Mouse (Mus musculus) CH12.LX (cell line): Measurements from ENCODE around the gene Rer1. TPM values are rescaled to one million over a fixed set of nuclear protein-coding genes. Genes with fewer than 3 reads are reported as not detected.

Source experiments
- DNase-seq: peaks from one replicate; pipeline ENCODE4 v3.0.0-alpha.2; 2013; ENCODE audit errors: extremely low read depth
- H3K27ac ChIP-seq: 2 replicates; pipeline ENCODE4 v1.5.1; 2012; ENCODE audit warnings: low read depth, mild to moderate bottlenecking, control low read depth, moderate library complexity; ENCODE audit not compliant: insufficient read depth
- H3K27me3 ChIP-seq: replicated peaks from 2 replicates; pipeline ENCODE3; 2012; ENCODE audit warnings: inconsistent platforms
- H3K36me3 ChIP-seq, 2 experiments: replicated peaks in 1 of 2; 2 replicates each; pipeline versions ENCODE3 to v1.6.1; 2012; ENCODE audit warnings: inconsistent platforms in 1 of 2, low read length in 1 of 2, mild to moderate bottlenecking in 1 of 2, mixed read lengths in 1 of 2, moderate library complexity in 1 of 2; ENCODE audit not compliant: control insufficient read depth in 1 of 2, insufficient read depth in 1 of 2
- H3K4me1 ChIP-seq, 2 experiments: 2 replicates each; pipeline ENCODE4 v1.6.1; 2012; ENCODE audit warnings: inconsistent platforms in 1 of 2, moderate library complexity in 1 of 2; ENCODE audit not compliant: insufficient read depth in 2 of 2, control insufficient read depth in 1 of 2
- H3K4me2 ChIP-seq: 2 replicates; pipeline ENCODE4 v1.6.1; 2012; ENCODE audit warnings: low read depth, mild to moderate bottlenecking, control low read depth; ENCODE audit not compliant: poor library complexity, insufficient read depth, severe bottlenecking
- H3K4me3 ChIP-seq, 3 experiments: fragments of 150-350 bp in 1 of 3; sonication (generic) in 1 of 3; replicated peaks in 1 of 3; 2 replicates each; pipeline versions ENCODE3 to v1.5.1; 2011 to 2012; ENCODE audit warnings: low read depth in 2 of 3, low read length in 2 of 3, mild to moderate bottlenecking in 2 of 3, moderate library complexity in 2 of 3, control low read depth in 1 of 3, improper control_type of control experiment in 1 of 3, inconsistent platforms in 1 of 3, mixed read lengths in 1 of 3; ENCODE audit not compliant: poor library complexity in 1 of 3
- H3K79me2 ChIP-seq: replicated peaks from 2 replicates; pipeline ENCODE4 v1.6.1; 2012; ENCODE audit warnings: mild to moderate bottlenecking, moderate library complexity; ENCODE audit not compliant: control insufficient read depth, poor library complexity, insufficient read depth, severe bottlenecking; ENCODE audit errors: extremely low read depth
- H3K9ac ChIP-seq: 2 replicates; pipeline ENCODE4 v1.6.1; 2012; ENCODE audit warnings: low read depth, mild to moderate bottlenecking, control low read depth, moderate library complexity; ENCODE audit not compliant: insufficient read depth
- H3K9me3 ChIP-seq: replicated peaks from 2 replicates; pipeline ENCODE3; 2012; ENCODE audit warnings: low read length, inconsistent platforms, mixed read lengths
- CHD1 ChIP-seq: IDR thresholded peaks from 2 replicates; pipeline ENCODE4 v1.6.1; 2012; ENCODE audit warnings: low read depth, low read length, improper control_type of control experiment, inconsistent platforms
- CTCF ChIP-seq, 2 experiments: IDR thresholded peaks in 1 of 2; conservative IDR thresholded peaks in 1 of 2; 2 replicates each; pipeline ENCODE4 v1.5.1; 2011 to 2012; ENCODE audit warnings: low read depth in 2 of 2, low read length in 2 of 2, improper control_type of control experiment in 1 of 2, inconsistent platforms in 1 of 2, mild to moderate bottlenecking in 1 of 2, moderate library complexity in 1 of 2
- ELF1 ChIP-seq: IDR thresholded peaks from 2 replicates; pipeline ENCODE4 v1.6.1; 2014; ENCODE audit warnings: low read depth, mild to moderate bottlenecking, inconsistent platforms, low read length, improper control_type of control experiment
- ETS1 ChIP-seq: conservative IDR thresholded peaks from 2 replicates; pipeline ENCODE4 v1.6.1; 2012; ENCODE audit warnings: low read depth, mild to moderate bottlenecking, inconsistent platforms, low read length, improper control_type of control experiment, moderate library complexity
- IRF4 ChIP-seq: IDR thresholded peaks from 2 replicates; pipeline ENCODE4 v1.6.1; 2014; ENCODE audit warnings: low read depth, mild to moderate bottlenecking, inconsistent platforms, low read length, improper control_type of control experiment
- MAFK ChIP-seq: IDR thresholded peaks from 2 replicates; pipeline ENCODE4 v1.6.1; 2011; ENCODE audit warnings: low read length, improper control_type of control experiment; ENCODE audit not compliant: insufficient replicate concordance
- MAX ChIP-seq: IDR thresholded peaks from 2 replicates; pipeline ENCODE4 v1.6.1; 2011; ENCODE audit warnings: low read length, improper control_type of control experiment
- NELFE ChIP-seq: IDR thresholded peaks from 2 replicates; pipeline ENCODE4 v1.6.1; 2011; ENCODE audit warnings: low read depth, low read length, improper control_type of control experiment
- NRF1 ChIP-seq: IDR thresholded peaks from 2 replicates; pipeline ENCODE4 v1.6.1; 2014; ENCODE audit warnings: low read depth, mild to moderate bottlenecking, inconsistent platforms, low read length, improper control_type of control experiment, moderate library complexity
- PAX5 ChIP-seq: IDR thresholded peaks from 2 replicates; pipeline ENCODE4 v1.6.1; 2012; ENCODE audit warnings: low read length, inconsistent platforms, mixed read lengths
- POLR2A ChIP-seq: IDR thresholded peaks from 2 replicates; pipeline ENCODE4 v1.6.1; 2011; ENCODE audit warnings: low read depth, mild to moderate bottlenecking, improper control_type of control experiment, low read length
- RAD21 ChIP-seq: IDR thresholded peaks from 2 replicates; pipeline ENCODE4 v1.6.1; 2011; ENCODE audit warnings: low read depth, mild to moderate bottlenecking, low read length, improper control_type of control experiment, moderate library complexity
- TCF12 ChIP-seq: IDR thresholded peaks from 2 replicates; pipeline ENCODE4 v1.6.1; 2014; ENCODE audit warnings: low read depth, mild to moderate bottlenecking, inconsistent platforms, low read length, improper control_type of control experiment
- USF2 ChIP-seq: conservative IDR thresholded peaks from 2 replicates; pipeline ENCODE4 v1.6.1; 2011; ENCODE audit warnings: low read depth, low read length, improper control_type of control experiment
- ZC3H11A ChIP-seq: IDR thresholded peaks from 2 replicates; pipeline ENCODE4 v1.6.1; 2012; ENCODE audit warnings: low read depth, mild to moderate bottlenecking, inconsistent platforms, low read length, improper control_type of control experiment
- ZKSCAN1 ChIP-seq: IDR thresholded peaks from 2 replicates; pipeline ENCODE4 v1.6.1; 2012; ENCODE audit warnings: low read depth, inconsistent platforms, low read length, improper control_type of control experiment, borderline replicate concordance
- ZMIZ1 ChIP-seq: IDR thresholded peaks from 2 replicates; pipeline ENCODE4 v1.6.1; 2012; ENCODE audit warnings: low read depth, mild to moderate bottlenecking, inconsistent platforms, low read length, improper control_type of control experiment
- dilution Hi-C: fragments of 300-500 bp; cut with MboI; formaldehyde crosslinking; loops from 2 replicates; pipeline ENCODE4 v1.14.3; 2020; ENCODE audit warnings: low sequenced_read_pairs; ENCODE audit not compliant: extremely low pct_unique_long_range_greater_than_20kb, extremely low pct_ligation_motif_present
- in situ Hi-C: fragments of 300-500 bp; cut with MboI; formaldehyde crosslinking; loops from 3 replicates; pipeline ENCODE4 v1.14.3; 2019; ENCODE audit warnings: low sequenced_read_pairs, low pct_ligation_motif_present, low pct_unique_long_range_greater_than_20kb, mixed read lengths
- polyA plus RNA-seq: library from polyadenylated mRNA; unstranded; fragments of >175 nt; gene quantifications from 2 replicates; pipeline ENCODE4 v1.2.1, GENCODE M21; 2012; ENCODE audit warnings: low read depth; ENCODE audit not compliant: insufficient read length
- total RNA-seq, 2 experiments: library from RNA; depleted of rRNA; stranded (reverse); fragments of 300-350 nt in 1 of 2; fragments of >200 nt in 1 of 2; gene quantifications; 2 replicates each; pipeline ENCODE4 v1.2.3; 2012 to 2014

The Rer1 gene
- total and polyA plus RNA-seq, 3 experiments, result 126 to 221 (median 135) TPM

GRCm38 (mm10) chr4:155063895-155064294 is 22.3 kb downstream of the Rer1 start:
- no peak overlapping the region for H3K9ac ChIP-seq
- H3K27me3 ChIP-seq, result peaks cover 54% of the 10 kb centered on the region
- H3K79me2 ChIP-seq, result 0 out of 2 replicates have a peak, but pooled peaks cover 3% of the 10 kb centered on the region
- H3K27ac ChIP-seq, result no peak overlapping the region
- DNase-seq, result no peak
- no peaks in the 10 kb centered on the region for H3K9me3 ChIP-seq
- no peak overlapping the region for H3K4me3 ChIP-seq
- H3K4me1 ChIP-seq, result peaks cover 4 to 21% of the 10 kb centered on the region in 2 experiments; a peak in 3 of 4 replicates
- dilution Hi-C loops, result no loop called here
- H3K36me3 ChIP-seq, result peaks cover 7 to 10% of the 10 kb centered on the region in 2 experiments
- TF ChIP-seq USF2 (no peak), ETS1 (no peak), NELFE (no peak)
- TF ChIP-seq, all 38 proteins: peak for 0
- H3K4me2 ChIP-seq, result no peak overlapping the region
- in situ Hi-C loops, result no loop called here

DNA sequence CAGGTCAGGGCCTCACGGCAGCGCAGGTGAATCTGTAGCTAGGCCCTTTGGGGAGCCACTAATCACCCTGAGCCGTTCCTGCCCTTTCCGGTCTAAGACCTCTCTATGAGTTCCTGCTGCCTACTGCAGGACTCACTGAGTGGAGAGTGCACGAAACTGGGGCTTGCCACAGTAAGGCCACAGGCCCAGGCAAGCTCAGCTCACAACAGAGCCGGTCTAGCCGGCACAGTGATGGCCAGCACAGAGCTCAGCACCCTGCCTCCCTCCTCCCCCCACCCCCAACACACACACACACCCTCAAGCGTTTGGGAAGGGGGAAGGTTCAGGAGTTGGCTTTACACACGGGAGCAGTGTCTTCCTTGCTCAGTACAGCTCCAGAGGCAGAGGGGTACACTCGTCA is 27.9 kb downstream of the Rer1 start:
- H3K79me2 ChIP-seq, result no peaks in the 10 kb centered on the region
- dilution Hi-C loops, result no loop called here
- H3K9me3 ChIP-seq, result no peaks in the 10 kb centered on the region
- H3K27me3 ChIP-seq, result peaks cover 93% of the 10 kb centered on the region
- no peak overlapping the region for H3K4me3 ChIP-seq
- in situ Hi-C loops, result no loop called here
- no peak overlapping the region for H3K4me2 ChIP-seq
- H3K27ac ChIP-seq, result no peak overlapping the region
- TF ChIP-seq ZC3H11A (no peak), MAFK (no peak), CHD1 (no peak), ZKSCAN1 (no peak), ZMIZ1 (no peak), POLR2A (no peak), RAD21 (no peak), ELF1 (no peak), MAX (no peak), NRF1 (no peak), IRF4 (no peak), PAX5 (no peak), TCF12 (no peak), CTCF (conservative IDR thresholded peaks at IDR 0.05 in 1 of 2, IDR thresholded peaks at IDR 0.05 in 1 of 2; ENCODE audit: low read depth in 2 of 2, low read length in 2 of 2) (no peak)
- TF ChIP-seq, all 38 proteins: peak for 0
- no peaks in the 10 kb centered on the region for H3K36me3 ChIP-seq
- H3K9ac ChIP-seq, result no peak overlapping the region
- DNase-seq, result no peak
- peaks cover 4 to 9% of the 10 kb centered on the region in 2 experiments; a peak in 2 of 4 replicates for H3K4me1 ChIP-seq
